Mouse (Mus musculus): Measurements from ENCODE around the gene Zfp850. TPM values are rescaled to one million over a fixed set of nuclear protein-coding genes. Genes with fewer than 3 reads are reported as not detected.

Zfp850 gene
- 6.2 and 6.3 TPM in 2 replicates for polyA plus RNA-seq (2015; fragmentation: Nextera tagmentation; extraction: Ambion mirVana)

DNA sequence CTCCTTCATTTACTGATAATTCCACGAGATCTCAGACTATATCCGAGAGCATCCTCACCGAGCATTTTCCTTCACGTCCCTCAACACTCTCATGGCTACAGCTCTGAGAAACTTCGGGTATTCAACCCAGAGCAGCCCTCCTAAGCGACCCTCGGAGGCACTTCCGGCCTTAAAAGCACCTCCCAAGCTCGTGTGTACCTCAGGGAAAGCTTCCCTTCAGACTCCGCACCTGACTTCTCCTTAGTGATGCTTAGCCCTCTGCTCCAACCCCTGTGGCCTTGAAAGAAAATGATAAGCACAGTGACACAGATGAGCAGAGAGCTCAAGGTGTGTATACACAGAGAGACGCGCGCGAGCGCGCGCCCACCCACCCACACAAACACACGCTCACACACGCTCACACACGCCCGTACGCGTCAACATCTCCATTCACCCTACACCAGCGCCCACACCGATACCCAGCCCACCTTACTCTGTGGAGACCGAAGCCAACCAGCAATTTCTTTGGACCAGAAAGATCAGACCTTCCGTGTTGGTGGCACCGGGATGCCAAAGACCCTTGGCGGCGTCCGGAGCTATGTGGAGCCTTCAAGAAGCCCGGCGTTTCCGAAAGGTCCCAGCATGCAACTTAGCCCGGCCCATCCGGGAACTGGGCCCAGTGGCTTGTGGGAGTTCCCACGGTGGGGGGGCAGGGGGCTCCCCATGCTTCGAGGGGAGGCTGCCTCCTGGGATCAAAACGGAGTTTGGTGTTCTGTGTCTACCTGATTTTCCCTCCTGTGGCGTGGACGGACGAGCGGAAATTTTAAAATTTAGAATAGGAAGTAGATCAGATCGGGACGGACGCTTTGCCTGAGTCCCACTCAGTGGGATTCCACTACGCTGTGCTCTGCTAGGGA is at the start of gene Zfp850:
Gene Zfp850, minus strand, starts transcription at position 567 of the 896 bp plus-strand sequence.
- Histone ChIP-seq H3K27ac (peak within 1 kb of the TSS; percentile 74), H3K9ac (replicated peaks) (peak within 1 kb of the TSS; percentile 86), H3K36me3 (peaks cover 16% of the 10 kb centered on the region), H3K27me3 (0 out of 2 replicates have a peak, but pooled peaks cover 5% of the 10 kb centered on the region), H3K9me3 (0 out of 2 replicates have a peak, but pooled peaks cover 1% of the 10 kb centered on the region), H3K4me1 (replicated peaks) (peaks cover 12% of the 10 kb centered on the region), H3K4me2 (replicated peaks) (peak within 1 kb of the TSS; percentile 84), H3K4me3 (replicated peaks) (peak within 1 kb of the TSS; percentile 71)
- WGBS: under 1% methylated on average over 47 of the region's 47 CpGs
- peak; percentile 97 for ATAC-seq

DNA sequence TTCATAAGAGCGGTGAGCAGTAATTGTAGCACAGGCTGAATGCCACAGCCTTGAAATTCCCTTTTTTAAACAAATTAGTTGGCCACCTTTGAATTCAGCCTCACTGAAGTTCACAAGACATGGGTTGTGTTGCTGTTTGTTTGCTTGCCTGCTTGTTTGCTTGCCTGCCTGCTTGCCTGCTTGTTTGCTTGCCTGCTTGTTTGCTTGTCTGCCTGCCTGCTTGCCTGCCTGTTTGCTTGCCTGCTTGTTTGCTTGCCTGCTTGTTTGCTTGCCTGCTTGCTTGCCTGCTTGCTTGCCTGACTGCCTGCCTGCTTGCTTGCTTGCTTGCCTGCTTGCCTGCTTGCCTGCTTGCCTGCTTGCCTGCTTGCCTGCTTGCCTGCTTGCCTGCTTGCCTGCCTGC is 46.1 kb upstream of the Zfp850 start:
- Histone ChIP-seq H3K9ac (replicated peaks) (no peak overlapping the region), H3K27me3 (no peaks in the 10 kb centered on the region), H3K9me3 (no peaks in the 10 kb centered on the region), H3K4me2 (replicated peaks) (no peak overlapping the region), H3K36me3 (no peaks in the 10 kb centered on the region), H3K4me1 (replicated peaks) (no peaks in the 10 kb centered on the region), H3K27ac (no peak overlapping the region), H3K4me3 (replicated peaks) (no peak overlapping the region)
- 91% methylated on average over 1 of the region's 1 CpGs for WGBS
- no peak for ATAC-seq

- Histone ChIP-seq H3K27me3 (no peaks in the 10 kb centered on the region), H3K9ac (replicated peaks) (no peak overlapping the region), H3K9me3 (no peaks in the 10 kb centered on the region), H3K27ac (no peak overlapping the region), H3K36me3 (peaks cover 5% of the 10 kb centered on the region), H3K4me3 (replicated peaks) (no peak overlapping the region), H3K4me2 (replicated peaks) (no peak overlapping the region), H3K4me1 (replicated peaks) (peaks cover 12% of the 10 kb centered on the region)
- no peak for ATAC-seq
- WGBS: 83% methylated on average over 6 of the region's 6 CpGs
These were observed 39.4 kb upstream of the Zfp850 start for GRCm38 (mm10) chr7:28053046-28053930.

- H3K27me3 ChIP-seq: no peaks in the 10 kb centered on the region
- H3K27ac ChIP-seq: no peak overlapping the region
- peak overlapping the region; percentile 19; the same call in 1 of the 2 replicates for H3K9ac ChIP-seq (replicated peaks)
- peak overlapping the region; percentile 36 for H3K4me2 ChIP-seq (replicated peaks)
- no peak for ATAC-seq
- H3K4me1 ChIP-seq (replicated peaks): peaks cover 12% of the 10 kb centered on the region
- no peaks in the 10 kb centered on the region for H3K9me3 ChIP-seq
- peaks cover 32% of the 10 kb centered on the region for H3K36me3 ChIP-seq
- H3K4me3 ChIP-seq (replicated peaks): peak overlapping the region; percentile 88
- WGBS: 65% methylated on average over 17 of the region's 17 CpGs
These were observed 36.7 kb upstream of the Zfp850 start for GRCm38 (mm10) chr7:28050584-28050983.

GRCm38 (mm10) chr7:28049476-28050409 is 35.8 kb upstream of the Zfp850 start, which contains the start of gene Psmc4:
Psmc4 (minus strand) TSS chr7:28050101.
- H3K27ac ChIP-seq: peak within 1 kb of the TSS; percentile 53; the same call in 1 of the 2 replicates
- H3K9me3 ChIP-seq: no peaks in the 10 kb centered on the region
- WGBS: under 1% methylated on average over 52 of the region's 52 CpGs
- peak; percentile 99 for ATAC-seq
- H3K27me3 ChIP-seq: no peaks in the 10 kb centered on the region
- H3K4me3 ChIP-seq (replicated peaks): peak within 1 kb of the TSS; percentile 88
- H3K9ac ChIP-seq (replicated peaks): peak within 1 kb of the TSS; percentile 83
- H3K4me1 ChIP-seq (replicated peaks): peaks cover 12% of the 10 kb centered on the region
- H3K4me2 ChIP-seq (replicated peaks): peak within 1 kb of the TSS; percentile 92
- peaks cover 41% of the 10 kb centered on the region for H3K36me3 ChIP-seq

GRCm38 (mm10) chr7:28044524-28044923 is 30.6 kb upstream of the Zfp850 start:
- Histone ChIP-seq H3K4me1 (replicated peaks) (peaks cover 12% of the 10 kb centered on the region), H3K27ac (no peak overlapping the region)

DNA sequence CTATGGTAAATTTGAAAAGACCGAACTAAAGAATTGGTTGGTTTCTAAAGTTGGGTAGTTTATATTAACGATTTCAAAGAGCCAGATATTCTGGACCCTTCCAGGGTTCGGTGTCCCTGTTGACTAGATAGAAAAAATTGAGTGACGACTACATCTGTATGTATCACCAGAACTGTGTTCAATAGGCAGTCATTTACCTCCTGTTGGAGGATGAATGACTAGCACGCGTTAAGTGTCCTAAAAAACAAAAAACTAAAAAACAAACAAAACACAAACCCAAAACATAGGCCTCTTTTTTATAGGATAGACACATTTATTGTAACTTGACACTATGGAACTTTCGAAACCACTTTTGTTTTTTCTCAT is 513 bp upstream of the Zfp850 start:
- H3K9ac ChIP-seq (replicated peaks): peak overlapping the region; percentile 86
- WGBS: 24% methylated on average over 7 of the region's 7 CpGs
- H3K27me3 ChIP-seq: 0 out of 2 replicates have a peak, but pooled peaks cover 5% of the 10 kb centered on the region
- 0 out of 2 replicates have a peak, but pooled peaks cover 10% of the 10 kb centered on the region for H3K36me3 ChIP-seq
- H3K4me3 ChIP-seq (replicated peaks): peak overlapping the region; percentile 71
- H3K9me3 ChIP-seq: 0 out of 2 replicates have a peak, but pooled peaks cover 2% of the 10 kb centered on the region
- peak overlapping the region; percentile 84 for H3K4me2 ChIP-seq (replicated peaks)
- peak overlapping the region; percentile 74; the same call in 1 of the 2 replicates for H3K27ac ChIP-seq
- ATAC-seq: peak; percentile 37
- H3K4me1 ChIP-seq (replicated peaks): peaks cover 12% of the 10 kb centered on the region

More at GRCm38 (mm10) chr7:28044524-28044923, 30.6 kb upstream of the Zfp850 start:
- WGBS: 90% methylated on average over 4 of the region's 4 CpGs
- no peak overlapping the region for H3K4me3 ChIP-seq (replicated peaks)
- no peak overlapping the region for H3K9ac ChIP-seq (replicated peaks)
- no peak for ATAC-seq
- H3K36me3 ChIP-seq: peaks cover 93% of the 10 kb centered on the region
- no peaks in the 10 kb centered on the region for H3K27me3 ChIP-seq
- no peak overlapping the region for H3K4me2 ChIP-seq (replicated peaks)
- no peaks in the 10 kb centered on the region for H3K9me3 ChIP-seq

GRCm38 (mm10) chr7:28010271-28010670 is 3.6 kb downstream of the Zfp850 start:
- Histone ChIP-seq H3K27ac (no peak overlapping the region), H3K27me3 (no peaks in the 10 kb centered on the region), H3K4me1 (replicated peaks) (peaks cover 12% of the 10 kb centered on the region), H3K4me2 (replicated peaks) (no peak overlapping the region), H3K4me3 (replicated peaks) (no peak overlapping the region), H3K9me3 (no peaks in the 10 kb centered on the region), H3K36me3 (peaks cover 43% of the 10 kb centered on the region), H3K9ac (replicated peaks) (no peak overlapping the region)
- no peak for ATAC-seq
- WGBS: 98% methylated on average over 3 of the region's 3 CpGs

GRCm38 (mm10) chr7:27982197-27982596 is 31.7 kb downstream of the Zfp850 start:
- peaks cover 20% of the 10 kb centered on the region for H3K4me1 ChIP-seq (replicated peaks)
- no peak overlapping the region for H3K4me3 ChIP-seq (replicated peaks)
- peaks cover 26% of the 10 kb centered on the region for H3K36me3 ChIP-seq
- H3K27me3 ChIP-seq: no peaks in the 10 kb centered on the region
- 85% methylated on average over 2 of the region's 2 CpGs for WGBS
- H3K4me2 ChIP-seq (replicated peaks): no peak overlapping the region
- ATAC-seq: no peak
- peaks cover 38% of the 10 kb centered on the region for H3K9me3 ChIP-seq
- no peak overlapping the region for H3K9ac ChIP-seq (replicated peaks)
- no peak overlapping the region for H3K27ac ChIP-seq

DNA sequence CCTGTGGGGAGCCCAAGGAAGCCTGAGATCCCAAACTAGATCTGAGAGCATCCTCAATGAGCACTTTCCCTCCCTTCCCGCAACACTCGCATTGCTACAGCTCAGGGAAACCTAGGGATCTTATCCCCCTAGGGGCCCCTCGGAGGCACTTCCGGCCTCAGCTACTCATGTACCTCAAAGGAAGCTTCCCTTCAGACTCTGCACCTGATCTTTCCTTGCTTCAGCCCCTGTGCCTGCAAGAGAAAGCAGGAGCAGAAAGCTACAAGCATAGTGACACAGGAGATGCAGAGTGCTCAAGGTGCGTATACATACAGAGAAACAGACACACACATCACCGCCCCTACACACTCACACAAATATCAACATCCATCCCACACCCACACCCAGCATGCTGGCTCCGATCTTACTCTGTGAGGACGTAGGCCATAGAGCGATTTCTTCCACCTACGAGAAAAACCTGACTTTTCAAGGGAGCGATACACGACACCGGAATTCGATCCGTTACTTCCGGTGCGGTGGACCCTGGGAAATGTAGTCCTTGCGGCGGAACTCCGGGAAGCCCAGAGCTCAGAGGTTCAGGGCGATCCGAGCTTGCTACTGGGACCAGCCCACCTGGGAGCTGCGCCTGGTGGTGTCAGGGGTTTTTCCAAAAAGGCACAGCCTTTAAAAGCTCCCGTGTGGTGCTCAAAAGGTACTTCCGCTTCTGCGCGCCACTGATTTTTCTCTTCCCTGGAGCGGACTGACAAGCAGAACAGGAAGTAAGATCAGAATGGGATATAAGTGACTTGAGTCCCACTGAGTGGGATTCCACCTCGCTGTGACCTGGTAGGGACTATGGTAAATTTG is 35.0 kb downstream of the Zfp850 start, which contains the start of gene Zfp780b:
Gene Zfp780b, minus strand, starts transcription at position 489 of the 846 bp plus-strand sequence.
- Histone ChIP-seq H3K9me3 (peaks cover 16% of the 10 kb centered on the region; the same call in 1 of the 2 replicates), H3K27me3 (no peaks in the 10 kb centered on the region), H3K27ac (peak within 1 kb of the TSS; percentile 72), H3K4me2 (replicated peaks) (peak within 1 kb of the TSS; percentile 93), H3K9ac (replicated peaks) (peak within 1 kb of the TSS; percentile 94), H3K4me3 (replicated peaks) (peak within 1 kb of the TSS; percentile 93), H3K4me1 (replicated peaks) (peaks cover 21% of the 10 kb centered on the region), H3K36me3 (peaks cover 10% of the 10 kb centered on the region; the same call in 1 of the 2 replicates)
- ATAC-seq: peak; percentile 88
- under 1% methylated on average over 29 of the region's 29 CpGs for WGBS
